Mouse (Mus musculus) myocyte (in vitro differentiated cells): ENCODE results near the gene Batf3. TPM values are rescaled to one million over a fixed set of nuclear protein-coding genes. Genes with fewer than 3 reads are reported as not detected.

Experiments used
- H3K27me3 ChIP-seq: one replicate; pipeline ENCODE4 v1.6.1; 2011; ENCODE audit not compliant: control insufficient read depth, insufficient read depth, insufficient read length
- H3K36me3 ChIP-seq: one replicate; pipeline ENCODE4 v1.6.1; 2011; ENCODE audit not compliant: control insufficient read depth, insufficient read depth
- H3K4me2 ChIP-seq: one replicate; pipeline ENCODE4 v1.6.1; 2011; ENCODE audit warnings: low read depth, control low read depth
- H3K4me3 ChIP-seq: one replicate; pipeline ENCODE4 v1.5.1; 2011; ENCODE audit warnings: mild to moderate bottlenecking, control low read depth, moderate library complexity
- H3K79me2 ChIP-seq: one replicate; pipeline ENCODE4 v1.6.1; 2011; ENCODE audit not compliant: control insufficient read depth, insufficient read depth
- H3ac ChIP-seq: one replicate; pipeline ENCODE4 v1.6.1; 2011; ENCODE audit not compliant: control insufficient read depth, insufficient read length
- CEBPB ChIP-seq: IDR thresholded peaks from 2 replicates; pipeline ENCODE4 v1.6.1; 2011; ENCODE audit warnings: mild to moderate bottlenecking, moderate library complexity; ENCODE audit not compliant: poor library complexity, insufficient read depth, severe bottlenecking
- E2F4 ChIP-seq: IDR thresholded peaks from one replicate; pipeline ENCODE4 v1.6.1; 2011; ENCODE audit warnings: mild to moderate bottlenecking, control low read depth, moderate library complexity; ENCODE audit not compliant: insufficient read depth
- MAX ChIP-seq: IDR thresholded peaks from one replicate; pipeline ENCODE4 v1.6.1; 2011; ENCODE audit warnings: low read depth, mild to moderate bottlenecking, control low read depth
- MYOD1 ChIP-seq, 3 experiments: IDR thresholded peaks; one replicate each; pipeline ENCODE4 v1.6.1; 2011; ENCODE audit warnings: control low read depth in 2 of 3, low read depth in 2 of 3, mild to moderate bottlenecking in 2 of 3, moderate library complexity in 1 of 3; ENCODE audit not compliant: insufficient read length in 2 of 3, control insufficient read depth in 1 of 3
- MYOG ChIP-seq, 3 experiments: IDR thresholded peaks; one replicate each; pipeline ENCODE4 v1.6.1; 2011; ENCODE audit warnings: control low read depth in 2 of 3, low read depth in 2 of 3, mild to moderate bottlenecking in 2 of 3; ENCODE audit not compliant: insufficient read length in 2 of 3, control insufficient read depth in 1 of 3, insufficient read depth in 1 of 3
- POLR2A ChIP-seq: IDR thresholded peaks from one replicate; pipeline ENCODE4 v1.6.1; 2011; ENCODE audit warnings: low read depth, mild to moderate bottlenecking, control low read depth, moderate library complexity; ENCODE audit not compliant: insufficient read length
- POLR2AphosphoS2 ChIP-seq: IDR thresholded peaks from one replicate; pipeline ENCODE4 v1.6.1; 2011; ENCODE audit warnings: low read depth, control low read depth; ENCODE audit not compliant: insufficient read length
- REST ChIP-seq: IDR thresholded peaks from one replicate; pipeline ENCODE4 v1.6.1; 2011; ENCODE audit warnings: mild to moderate bottlenecking, control low read depth, moderate library complexity; ENCODE audit not compliant: insufficient read depth, insufficient read length
- SRF ChIP-seq: IDR thresholded peaks from one replicate; pipeline ENCODE4 v1.6.1; 2011; ENCODE audit warnings: low read depth; ENCODE audit not compliant: control insufficient read depth, insufficient read length
- TCF12 ChIP-seq: IDR thresholded peaks from one replicate; pipeline ENCODE4 v1.6.1; 2011; ENCODE audit warnings: mild to moderate bottlenecking, control low read depth; ENCODE audit not compliant: poor library complexity, insufficient read depth, severe bottlenecking
- TCF3 ChIP-seq: IDR thresholded peaks from one replicate; pipeline ENCODE4 v1.6.1; 2011; ENCODE audit warnings: low read depth, control low read depth; ENCODE audit not compliant: insufficient read length
- USF1 ChIP-seq: IDR thresholded peaks from one replicate; pipeline ENCODE4 v1.6.1; 2011; ENCODE audit warnings: low read depth, mild to moderate bottlenecking, control low read depth, moderate library complexity
- polyA plus RNA-seq: library from polyadenylated mRNA; unstranded; fragments of >200 nt; fragmentation: generic; extraction: Trizol; gene quantifications from one replicate; pipeline ENCODE4 v1.2.1, GENCODE M21; 2012; ENCODE audit warnings: missing spikeins

Gene Batf3
- polyA plus RNA-seq, 1 experiment, result 0.07 TPM

DNA sequence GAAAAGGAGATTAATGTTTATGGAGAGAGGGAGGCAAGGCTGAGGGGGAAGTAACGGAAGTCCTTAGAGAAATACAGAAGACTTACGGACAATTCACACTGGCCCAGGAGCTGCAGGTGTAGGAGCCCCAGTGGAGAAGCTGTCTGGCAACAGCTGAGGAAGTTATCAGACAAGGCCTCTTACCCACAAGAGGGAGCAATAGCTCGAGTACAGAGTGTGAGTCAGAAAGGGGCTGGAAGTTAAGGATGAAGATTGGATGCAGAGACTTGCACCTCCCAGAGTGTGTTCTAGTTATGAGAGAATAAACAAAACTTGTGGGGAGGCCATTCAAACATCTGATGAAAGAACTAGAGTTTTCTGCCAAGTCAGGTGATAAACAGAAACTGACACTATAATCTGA is 40.2 kb upstream of the Batf3 start:
- Histone ChIP-seq H3ac (no peak overlapping the region), H3K4me2 (no peak overlapping the region), H3K79me2 (no peaks in the 10 kb centered on the region), H3K27me3 (no peaks in the 10 kb centered on the region), H3K36me3 (no peaks in the 10 kb centered on the region), H3K4me3 (no peak overlapping the region)
- no peak for TF ChIP-seq POLR2AphosphoS2
- no peak for TF ChIP-seq E2F4

DNA sequence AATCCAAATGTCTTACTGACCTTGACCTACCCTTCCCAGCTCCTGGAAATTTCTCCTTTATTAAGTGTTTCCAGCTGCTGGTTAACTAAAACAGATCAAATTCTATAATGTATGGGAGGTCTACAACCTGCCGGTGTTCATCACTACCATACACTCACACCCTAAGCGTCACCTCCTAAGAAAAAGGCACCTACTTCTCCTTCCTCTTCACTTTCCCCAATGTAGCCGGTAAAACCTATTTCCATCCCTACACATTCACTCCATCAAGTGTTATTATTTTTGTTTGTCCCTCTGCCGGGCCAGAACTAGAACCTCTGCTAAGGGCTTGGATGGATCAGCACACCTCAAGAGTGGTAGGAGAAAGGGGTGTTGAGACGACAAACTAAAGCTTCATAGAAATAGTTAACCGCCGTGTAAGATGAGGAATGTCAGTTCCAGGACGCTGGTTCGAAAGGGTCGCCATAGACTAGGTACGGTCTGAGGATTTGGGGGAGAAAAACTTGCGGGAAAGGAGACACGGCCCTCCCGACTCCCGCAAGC is 35.3 kb upstream of the Batf3 start:
- Histone ChIP-seq H3K27me3 (no peaks in the 10 kb centered on the region), H3K4me2 (peak overlapping the region; percentile 88), H3K79me2 (peaks cover 28% of the 10 kb centered on the region), H3ac (peak overlapping the region; percentile 21), H3K4me3 (peak overlapping the region; percentile 75), H3K36me3 (no peaks in the 10 kb centered on the region)
- TF ChIP-seq TCF12 (no peak), USF1 (no peak), MYOD1 (IDR thresholded peaks at IDR 0.05; ENCODE audit: control insufficient read depth in 1 of 3, insufficient read length in 2 of 3, low read depth in 2 of 3) (no peak), CEBPB (no peak), TCF3 (no peak), POLR2A (no peak), SRF (no peak), E2F4 (no peak), MYOG (IDR thresholded peaks at IDR 0.05; ENCODE audit: control insufficient read depth in 1 of 3, insufficient read depth in 1 of 3, insufficient read length in 2 of 3, low read depth in 2 of 3) (no peak), REST (no peak), MAX (no peak), POLR2AphosphoS2 (no peak)

DNA sequence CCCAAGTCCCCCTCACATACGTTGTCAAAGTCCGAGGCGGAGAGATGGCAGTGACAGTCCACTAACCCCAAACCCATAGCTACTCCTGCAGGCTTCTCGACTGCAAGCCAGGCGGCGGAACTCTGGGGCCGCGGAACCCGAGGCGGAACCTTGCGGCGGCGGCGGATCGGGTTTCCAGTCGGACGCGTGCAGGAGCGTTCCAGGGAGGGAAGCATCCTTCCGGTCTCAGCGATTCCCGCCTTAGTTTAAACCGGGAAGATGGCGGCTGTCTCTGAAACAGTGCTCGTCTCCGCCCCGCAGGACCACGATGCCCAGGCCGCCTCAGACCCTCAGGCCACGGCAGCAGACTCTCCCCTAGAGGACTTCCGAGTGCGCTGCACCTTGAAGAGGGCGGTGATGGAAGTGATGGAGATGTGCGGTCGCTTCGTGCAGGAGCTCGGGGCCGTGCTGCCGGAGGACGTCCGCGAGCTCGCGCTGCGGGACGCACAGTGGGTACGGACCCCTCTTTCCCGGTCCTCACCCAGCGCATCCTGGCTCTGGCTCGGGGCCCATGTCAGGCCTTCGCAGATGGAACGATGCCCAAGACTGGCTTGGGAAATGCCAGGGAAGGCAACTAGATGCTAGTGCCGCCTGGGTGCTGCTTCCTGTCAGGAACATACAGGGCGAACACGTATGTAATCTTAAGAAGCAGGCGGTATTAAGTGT is 34.7 kb upstream of the Batf3 start, which contains the start of the genes Tatdn3 and Nsl1:
Gene Tatdn3 (minus strand): TSS at position 152 of the 705 bp plus-strand sequence.
Gene Nsl1 (plus strand): TSS at position 232 of the 705 bp plus-strand sequence.
- Histone ChIP-seq H3K79me2 (peaks cover 28% of the 10 kb centered on the region), H3K27me3 (no peaks in the 10 kb centered on the region), H3K4me3 (peak within 1 kb of the TSS; percentile 75), H3ac (peak within 1 kb of the TSS; percentile 21), H3K4me2 (peak within 1 kb of the TSS; percentile 88), H3K36me3 (no peaks in the 10 kb centered on the region)
- TF ChIP-seq MYOG (IDR thresholded peaks at IDR 0.05; ENCODE audit: control insufficient read depth in 1 of 3, insufficient read depth in 1 of 3, insufficient read length in 2 of 3, low read depth in 2 of 3) (peak in 1 of 3 experiments; percentile 58), SRF (peak; percentile 33), E2F4 (peak; percentile 98), USF1 (no peak), MAX (no peak), REST (peak; percentile 5), POLR2A (peak; percentile 88), POLR2AphosphoS2 (peak; percentile 91), MYOD1 (IDR thresholded peaks at IDR 0.05; ENCODE audit: control insufficient read depth in 1 of 3, insufficient read length in 2 of 3, low read depth in 2 of 3) (peak in 2 of 3 experiments; percentile 16 to 27)

DNA sequence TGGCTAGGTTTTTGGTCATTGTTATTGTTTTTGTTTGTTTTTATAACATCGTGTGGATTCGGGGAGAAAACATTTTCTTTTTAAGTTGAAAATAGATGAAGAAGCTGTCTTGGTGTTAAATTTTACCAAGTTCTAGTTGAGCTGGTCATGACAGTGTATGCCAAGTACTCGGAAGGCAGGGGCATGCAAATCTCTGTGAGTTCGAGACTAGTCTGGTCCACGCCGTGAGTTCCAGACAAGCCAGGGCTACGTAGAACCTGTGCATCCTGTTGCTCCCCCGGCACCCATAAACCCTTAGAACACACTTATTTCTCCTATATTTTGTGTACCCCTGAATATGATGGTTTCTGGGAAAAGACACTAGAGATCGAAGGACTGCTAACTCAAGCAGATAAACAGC is 33.9 kb upstream of the Batf3 start:
- TF ChIP-seq USF1 (no peak), MYOG (IDR thresholded peaks at IDR 0.05; ENCODE audit: control insufficient read depth in 1 of 3, insufficient read depth in 1 of 3, insufficient read length in 2 of 3, low read depth in 2 of 3) (no peak), MYOD1 (IDR thresholded peaks at IDR 0.05; ENCODE audit: control insufficient read depth in 1 of 3, insufficient read length in 2 of 3, low read depth in 2 of 3) (no peak), E2F4 (no peak), REST (no peak), MAX (no peak), POLR2A (no peak), POLR2AphosphoS2 (no peak), TCF3 (no peak), SRF (no peak), CEBPB (no peak), TCF12 (no peak)
- Histone ChIP-seq H3K79me2 (peaks cover 28% of the 10 kb centered on the region), H3ac (peak overlapping the region; percentile 21), H3K4me3 (peak overlapping the region; percentile 75), H3K36me3 (no peaks in the 10 kb centered on the region), H3K27me3 (no peaks in the 10 kb centered on the region), H3K4me2 (peak overlapping the region; percentile 69)

DNA sequence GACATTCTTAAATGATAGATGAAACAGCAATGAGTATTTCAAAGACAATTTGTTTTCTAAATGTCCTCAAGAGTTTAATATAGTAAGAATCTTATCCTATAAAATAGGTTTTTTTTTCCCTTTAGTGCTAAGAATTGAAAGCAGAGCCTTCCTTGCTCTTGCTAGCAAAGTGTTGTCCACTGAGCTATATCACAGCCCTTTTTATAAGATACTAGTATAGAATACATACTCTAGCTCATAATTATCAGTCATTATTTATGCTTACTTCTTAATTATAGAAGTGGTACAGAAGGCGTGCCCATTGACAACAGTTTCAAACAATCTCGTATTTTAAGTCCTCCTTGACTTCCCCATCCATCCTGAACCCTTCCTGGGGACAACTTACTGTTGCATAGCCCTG is 33.1 kb upstream of the Batf3 start:
- TF ChIP-seq POLR2A (no peak), E2F4 (no peak), POLR2AphosphoS2 (no peak), MAX (no peak), TCF12 (no peak), CEBPB (no peak), SRF (no peak), MYOG (IDR thresholded peaks at IDR 0.05; ENCODE audit: control insufficient read depth in 1 of 3, insufficient read depth in 1 of 3, insufficient read length in 2 of 3, low read depth in 2 of 3) (no peak), REST (no peak), MYOD1 (IDR thresholded peaks at IDR 0.05; ENCODE audit: control insufficient read depth in 1 of 3, insufficient read length in 2 of 3, low read depth in 2 of 3) (no peak), TCF3 (no peak), USF1 (no peak)
- no peak overlapping the region for H3K4me2 ChIP-seq
- H3K79me2 ChIP-seq, result peaks cover 28% of the 10 kb centered on the region
- H3K36me3 ChIP-seq, result peaks cover 3% of the 10 kb centered on the region
- no peak overlapping the region for H3ac ChIP-seq
- H3K27me3 ChIP-seq, result no peaks in the 10 kb centered on the region
- H3K4me3 ChIP-seq, result no peak overlapping the region
